Mouse (Mus musculus) embryonic facial prominence, embryonic 15.5 days (tissue): ENCODE results near the gene Pld3. TPM values are rescaled to one million over a fixed set of nuclear protein-coding genes. Genes with fewer than 3 reads are reported as not detected.

Experiments used
- ATAC-seq: fragments of 200-750 bp; cut with Nextera tagmentation; 2 replicates; pipeline ENCODE4 v1.8.0; 2017; ENCODE audit warnings: low read depth, moderate TSS enrichment; ENCODE audit not compliant: insufficient number of reproducible peaks, low FRiP score, low TSS enrichment
- H3K27ac ChIP-seq: fragments of 300-500 bp; sonication (generic); replicated peaks from 2 replicates; pipeline ENCODE4 v1.5.1; 2015; ENCODE audit warnings: mild to moderate bottlenecking, inconsistent platforms
- H3K27me3 ChIP-seq: fragments of 300-500 bp; sonication (generic); 2 replicates; pipeline ENCODE4 v1.6.1; 2015; ENCODE audit warnings: inconsistent platforms
- H3K36me3 ChIP-seq: fragments of 300-500 bp; sonication (generic); 2 replicates; pipeline ENCODE4 v1.6.1; 2015; ENCODE audit warnings: mild to moderate bottlenecking, inconsistent platforms
- H3K4me1 ChIP-seq: fragments of 300-500 bp; sonication (generic); 2 replicates; pipeline ENCODE4 v1.6.1; 2015; ENCODE audit warnings: inconsistent platforms
- H3K4me2 ChIP-seq: fragments of 300-500 bp; sonication (generic); replicated peaks from 2 replicates; pipeline ENCODE4 v1.6.1; 2015; ENCODE audit warnings: mild to moderate bottlenecking, inconsistent platforms
- H3K4me3 ChIP-seq: fragments of 300-500 bp; sonication (generic); replicated peaks from 2 replicates; pipeline ENCODE4 v1.5.1; 2015; ENCODE audit warnings: mild to moderate bottlenecking, inconsistent platforms
- H3K9ac ChIP-seq: fragments of 300-500 bp; sonication (generic); 2 replicates; pipeline ENCODE4 v1.6.1; 2015; ENCODE audit warnings: inconsistent platforms
- H3K9me3 ChIP-seq: fragments of 300-500 bp; sonication (generic); replicated peaks from 2 replicates; pipeline ENCODE4 v1.6.1; 2016; ENCODE audit warnings: inconsistent platforms
- WGBS: fragments of 180-500 bp; shearing (Covaris S2); methylation state at CpG from one replicate; pipeline ENCODE4 v1.1.7; 2015; 5-methylcytosine and 5-hydroxymethylcytosine counted together
- polyA plus RNA-seq: library from polyadenylated mRNA; unstranded; fragments of >200 nt; fragmentation: Nextera tagmentation; extraction: Ambion mirVana; gene quantifications from 2 replicates; pipeline ENCODE4 v1.2.1, GENCODE M21; 2015

Pld3 gene
- polyA plus RNA-seq, 1 experiment from 2014 or later: 121 TPM

GRCm38 (mm10) chr7:27590088-27590487 is 37.1 kb upstream of the Pld3 start:
- Histone ChIP-seq H3K36me3 (peaks cover 8% of the 10 kb centered on the region), H3K9me3 (no peaks in the 10 kb centered on the region), H3K4me1 (peaks cover 21% of the 10 kb centered on the region), H3K9ac (no peak overlapping the region), H3K27me3 (no peaks in the 10 kb centered on the region), H3K27ac (no peak overlapping the region), H3K4me2 (no peak overlapping the region), H3K4me3 (no peak overlapping the region)
- ATAC-seq: no peak
- 86% methylated on average over 4 of the region's 4 CpGs for WGBS

GRCm38 (mm10) chr7:27587741-27588140 is 34.7 kb upstream of the Pld3 start:
- H3K27ac ChIP-seq: no peak overlapping the region

GRCm38 (mm10) chr7:27586861-27587260 is 33.8 kb upstream of the Pld3 start:
- H3K27ac ChIP-seq: no peak overlapping the region
- no peak overlapping the region for H3K4me2 ChIP-seq
- peaks cover 22% of the 10 kb centered on the region for H3K36me3 ChIP-seq
- H3K27me3 ChIP-seq: no peaks in the 10 kb centered on the region
- no peaks in the 10 kb centered on the region for H3K9me3 ChIP-seq
- H3K4me1 ChIP-seq: no peaks in the 10 kb centered on the region
- ATAC-seq: no peak
- no peak overlapping the region for H3K9ac ChIP-seq
- H3K4me3 ChIP-seq: no peak overlapping the region
- WGBS: 76% methylated on average over 2 of the region's 2 CpGs

More at GRCm38 (mm10) chr7:27587741-27588140, 34.7 kb upstream of the Pld3 start:
- no peak overlapping the region for H3K4me3 ChIP-seq
- H3K4me2 ChIP-seq: no peak overlapping the region
- ATAC-seq: no peak
- no peak overlapping the region for H3K9ac ChIP-seq
- peaks cover 16% of the 10 kb centered on the region; the same call in 1 of the 2 replicates for H3K36me3 ChIP-seq
- H3K27me3 ChIP-seq: no peaks in the 10 kb centered on the region
- 82% methylated on average over 2 of the region's 2 CpGs for WGBS
- peaks cover 2% of the 10 kb centered on the region for H3K4me1 ChIP-seq
- H3K9me3 ChIP-seq: no peaks in the 10 kb centered on the region

- no peak overlapping the region for H3K27ac ChIP-seq
- no peak overlapping the region for H3K9ac ChIP-seq
- H3K36me3 ChIP-seq: peaks cover 74% of the 10 kb centered on the region
- peaks cover 8% of the 10 kb centered on the region; the same call in 1 of the 2 replicates for H3K4me1 ChIP-seq
- H3K4me3 ChIP-seq: no peak overlapping the region
- no peaks in the 10 kb centered on the region for H3K9me3 ChIP-seq
- WGBS: 89% methylated on average over 14 of the region's 14 CpGs
- H3K27me3 ChIP-seq: no peaks in the 10 kb centered on the region
- no peak overlapping the region for H3K4me2 ChIP-seq
- no peak for ATAC-seq
These were observed 27.6 kb upstream of the Pld3 start for GRCm38 (mm10) chr7:27580380-27581174.

- Histone ChIP-seq H3K4me1 (peaks cover 8% of the 10 kb centered on the region; the same call in 1 of the 2 replicates), H3K4me2 (no peak overlapping the region), H3K36me3 (peaks cover 85% of the 10 kb centered on the region), H3K9me3 (no peaks in the 10 kb centered on the region), H3K9ac (no peak overlapping the region), H3K4me3 (no peak overlapping the region), H3K27me3 (no peaks in the 10 kb centered on the region), H3K27ac (no peak overlapping the region; the same call in 1 of the 2 replicates)
- WGBS: 50% methylated on average over 7 of the region's 7 CpGs
- peak; percentile 45; the same call in 1 of the 2 replicates for ATAC-seq
These were observed 25.4 kb upstream of the Pld3 start for GRCm38 (mm10) chr7:27578465-27578864.

GRCm38 (mm10) chr7:27577589-27577988 is 24.6 kb upstream of the Pld3 start:
- H3K4me1 ChIP-seq: peaks cover 8% of the 10 kb centered on the region; the same call in 1 of the 2 replicates
- ATAC-seq: no peak
- H3K9me3 ChIP-seq: no peaks in the 10 kb centered on the region
- WGBS: 88% methylated on average over 6 of the region's 6 CpGs
- no peaks in the 10 kb centered on the region for H3K27me3 ChIP-seq
- no peak overlapping the region for H3K27ac ChIP-seq
- no peak overlapping the region for H3K9ac ChIP-seq
- no peak overlapping the region for H3K4me3 ChIP-seq
- no peak overlapping the region for H3K4me2 ChIP-seq
- H3K36me3 ChIP-seq: peaks cover 78% of the 10 kb centered on the region

- Histone ChIP-seq H3K36me3 (peaks cover 80% of the 10 kb centered on the region), H3K9me3 (no peaks in the 10 kb centered on the region), H3K27ac (no peak overlapping the region), H3K4me2 (no peak overlapping the region), H3K9ac (no peak overlapping the region), H3K27me3 (no peaks in the 10 kb centered on the region), H3K4me1 (peaks cover 8% of the 10 kb centered on the region; the same call in 1 of the 2 replicates), H3K4me3 (no peak overlapping the region)
- 70% methylated on average over 6 of the region's 6 CpGs for whole genome bisulfite sequencing
- no peak for ATAC-seq
These were observed 23.9 kb upstream of the Pld3 start for GRCm38 (mm10) chr7:27576914-27577313.

- WGBS: 86% methylated on average over 14 of the region's 14 CpGs
- H3K36me3 ChIP-seq: peaks cover 73% of the 10 kb centered on the region
These were observed 21.3 kb upstream of the Pld3 start for GRCm38 (mm10) chr7:27574124-27574880.

GRCm38 (mm10) chr7:27572133-27572532 is 19.1 kb upstream of the Pld3 start:
- H3K4me3 ChIP-seq: no peak overlapping the region
- 99% methylated on average over 4 of the region's 4 CpGs for WGBS
- H3K4me1 ChIP-seq: no peaks in the 10 kb centered on the region
- no peak overlapping the region for H3K4me2 ChIP-seq
- H3K9ac ChIP-seq: no peak overlapping the region
- H3K9me3 ChIP-seq: no peaks in the 10 kb centered on the region
- H3K27me3 ChIP-seq: no peaks in the 10 kb centered on the region
- no peak for ATAC-seq
- no peak overlapping the region for H3K27ac ChIP-seq
- peaks cover 77% of the 10 kb centered on the region for H3K36me3 ChIP-seq

More at GRCm38 (mm10) chr7:27574124-27574880, 21.3 kb upstream of the Pld3 start:
- H3K27me3 ChIP-seq: no peaks in the 10 kb centered on the region
- H3K4me3 ChIP-seq: no peak overlapping the region
- no peak overlapping the region for H3K27ac ChIP-seq
- no peaks in the 10 kb centered on the region for H3K9me3 ChIP-seq
- no peak for ATAC-seq
- no peak overlapping the region for H3K4me2 ChIP-seq
- peaks cover 8% of the 10 kb centered on the region; the same call in 1 of the 2 replicates for H3K4me1 ChIP-seq
- H3K9ac ChIP-seq: no peak overlapping the region

GRCm38 (mm10) chr7:27569580-27570224 is 16.7 kb upstream of the Pld3 start:
- WGBS: 72% methylated on average over 5 of the region's 5 CpGs
- Histone ChIP-seq H3K4me1 (no peaks in the 10 kb centered on the region), H3K9ac (no peak overlapping the region), H3K4me2 (no peak overlapping the region), H3K27ac (peak overlapping the region; percentile 35; the same call in 1 of the 2 replicates), H3K9me3 (no peaks in the 10 kb centered on the region), H3K27me3 (no peaks in the 10 kb centered on the region), H3K36me3 (peaks cover 73% of the 10 kb centered on the region), H3K4me3 (no peak overlapping the region)
- ATAC-seq: no peak

- Histone ChIP-seq H3K4me2 (no peak overlapping the region), H3K9me3 (no peaks in the 10 kb centered on the region), H3K4me1 (no peaks in the 10 kb centered on the region), H3K27me3 (no peaks in the 10 kb centered on the region), H3K4me3 (no peak overlapping the region), H3K27ac (peak overlapping the region; percentile 51; the same call in 1 of the 2 replicates), H3K36me3 (peaks cover 69% of the 10 kb centered on the region), H3K9ac (no peak overlapping the region)
- 83% methylated on average over 1 of the region's 1 CpGs for WGBS
- no peak for ATAC-seq
These were observed 8.0 kb upstream of the Pld3 start for GRCm38 (mm10) chr7:27560978-27561377.
